Mouse (Mus musculus) liver, embryonic 14.5 days (tissue): ENCODE data around the gene U90926. TPM values are rescaled to one million over a fixed set of nuclear protein-coding genes. Genes with fewer than 3 reads are reported as not detected.

Experiments
- ATAC-seq: fragments of 200-750 bp; cut with Nextera tagmentation; 2 replicates; pipeline ENCODE4 v1.8.0; 2017; ENCODE audit warnings: moderate number of reproducible peaks, mild to moderate bottlenecking, moderate library complexity; ENCODE audit not compliant: insufficient read depth
- DNase-seq, 3 experiments: peaks; one replicate each; pipeline ENCODE4 v3.0.0-alpha.2; 2012 to 2013; ENCODE audit warnings: low read depth in 3 of 3, low spot score in 3 of 3
- H3K27ac ChIP-seq: fragments of 300-500 bp; sonication (generic); 2 replicates; pipeline ENCODE4 v1.5.1; 2014; ENCODE audit warnings: moderate library complexity, mild to moderate bottlenecking, control low read depth, inconsistent platforms
- H3K27me3 ChIP-seq: fragments of 300-500 bp; sonication (generic); 2 replicates; pipeline ENCODE4 v1.6.1; 2014; ENCODE audit warnings: mild to moderate bottlenecking, low read length, moderate library complexity; ENCODE audit not compliant: control insufficient read depth, insufficient read depth
- H3K36me3 ChIP-seq: fragments of 300-500 bp; sonication (generic); replicated peaks from 2 replicates; pipeline ENCODE4 v1.6.1; 2014; ENCODE audit warnings: low read depth; ENCODE audit not compliant: control insufficient read depth, insufficient read depth
- H3K4me1 ChIP-seq, 2 experiments: fragments of 200-500 bp in 1 of 2; fragments of 300-500 bp in 1 of 2; sonication (generic) in 1 of 2; replicated peaks; 2 replicates each; pipeline ENCODE4 v1.6.1; 2012 to 2014; ENCODE audit warnings: antibody characterized with exemption in 1 of 2, inconsistent platforms in 1 of 2, low read length in 1 of 2; ENCODE audit not compliant: control insufficient read depth in 2 of 2, insufficient read depth in 2 of 2
- H3K4me2 ChIP-seq: fragments of 300-500 bp; sonication (generic); 2 replicates; pipeline ENCODE4 v1.6.1; 2014; ENCODE audit warnings: low read depth, mild to moderate bottlenecking, control low read depth, moderate library complexity
- H3K4me3 ChIP-seq, 2 experiments: fragments of 200-500 bp in 1 of 2; fragments of 300-500 bp in 1 of 2; sonication (generic) in 1 of 2; 2 replicates each; pipeline ENCODE4 v1.5.1; 2012 to 2014; ENCODE audit warnings: low read depth in 2 of 2, low read length in 2 of 2, mild to moderate bottlenecking in 2 of 2, control low read depth in 1 of 2, inconsistent platforms in 1 of 2, moderate library complexity in 1 of 2; ENCODE audit not compliant: insufficient read depth in 1 of 2
- H3K9ac ChIP-seq: fragments of 300-500 bp; sonication (generic); replicated peaks from 2 replicates; pipeline ENCODE4 v1.6.1; 2014; ENCODE audit warnings: mild to moderate bottlenecking, control low read depth, moderate library complexity
- H3K9me3 ChIP-seq: fragments of 300-500 bp; sonication (generic); 2 replicates; pipeline ENCODE4 v1.6.1; 2016; ENCODE audit warnings: low read length, mixed read lengths; ENCODE audit not compliant: control insufficient read depth
- CTCF ChIP-seq: IDR thresholded peaks from 2 replicates; pipeline ENCODE4 v1.5.1; 2016; ENCODE audit warnings: antibody characterized with exemption, low read depth, control low read depth
- EP300 ChIP-seq: IDR thresholded peaks from 2 replicates; pipeline ENCODE4 v1.6.1; 2016; ENCODE audit warnings: antibody characterized with exemption, low read depth
- WGBS: fragments of 180-500 bp; shearing (Covaris S2); extraction: QIAGEN DNeasy Blood & Tissue Kit; methylation state at CpG from one replicate; pipeline ENCODE4 v1.1.7; 2014; ENCODE audit not compliant: insufficient replicate concordance; 5-methylcytosine and 5-hydroxymethylcytosine counted together
- polyA plus RNA-seq, 2 experiments: library from polyadenylated mRNA; depleted of rRNA in 1 of 2; stranded (reverse) in 1 of 2; unstranded in 1 of 2; fragments of >200 nt; fragmentation: Nextera tagmentation in 1 of 2; extraction: Ambion mirVana in 1 of 2; gene quantifications; 2 replicates each; pipeline versions ENCODE4 v1.2.1 to v1.2.3; 2012 to 2014

Gene U90926
- polyA plus RNA-seq (2012; rRNA removed), result not detected in 2 replicates
- not detected in 2 replicates for polyA plus RNA-seq (2014; fragmentation: Nextera tagmentation; extraction: Ambion mirVana)

DNA sequence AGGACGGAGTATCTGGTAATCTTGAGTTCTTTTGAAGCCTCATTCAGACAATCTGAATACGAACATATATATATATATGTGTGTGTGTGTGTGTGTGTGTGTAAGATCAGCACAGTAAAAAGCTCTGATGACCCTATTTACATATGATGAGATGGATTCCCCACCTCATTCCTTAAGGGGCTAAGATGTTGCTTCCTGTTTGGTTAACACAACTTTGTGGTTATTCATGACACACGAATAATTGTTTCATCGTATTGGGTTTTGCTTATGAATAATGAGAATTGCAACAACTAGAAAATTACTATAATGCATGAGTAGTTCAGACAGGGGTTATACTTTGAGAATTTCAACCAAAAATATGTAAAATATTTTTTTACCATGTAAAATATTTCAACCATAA, at the start of gene U90926:
U90926 (minus strand) TSS at position 101 of the 400 bp plus-strand sequence.
- TF ChIP-seq CTCF (no peak), EP300 (no peak)
- H3K9me3 ChIP-seq, result no peaks in the 10 kb centered on the region
- 63% methylated on average over 4 of the region's 4 CpGs for WGBS
- H3K4me2 ChIP-seq, result no peak within 1 kb of the TSS
- H3K36me3 ChIP-seq, result no peaks in the 10 kb centered on the region
- no peaks in the 10 kb centered on the region for H3K4me1 ChIP-seq
- H3K27ac ChIP-seq, result no peak within 1 kb of the TSS
- H3K9ac ChIP-seq, result no peak within 1 kb of the TSS
- DNase-seq (no peak), ATAC-seq (no peak)
- H3K27me3 ChIP-seq, result no peaks in the 10 kb centered on the region
- no peak within 1 kb of the TSS for H3K4me3 ChIP-seq

GRCm38 (mm10) chr5:92263761-92264359, 48.7 kb upstream of the U90926 start:
- no peak overlapping the region for H3K27ac ChIP-seq
- no peaks in the 10 kb centered on the region for H3K4me1 ChIP-seq
- ATAC-seq (no peak), DNase-seq (no peak)
- no peaks in the 10 kb centered on the region for H3K9me3 ChIP-seq
- no peak for TF ChIP-seq EP300
- 66% methylated on average over 4 of the region's 4 CpGs for WGBS
- H3K4me3 ChIP-seq, result no peak overlapping the region
- H3K9ac ChIP-seq, result no peak overlapping the region
- peaks cover 4% of the 10 kb centered on the region; the same call in 1 of the 2 replicates for H3K27me3 ChIP-seq
- H3K36me3 ChIP-seq, result no peaks in the 10 kb centered on the region
- no peak overlapping the region for H3K4me2 ChIP-seq

DNA sequence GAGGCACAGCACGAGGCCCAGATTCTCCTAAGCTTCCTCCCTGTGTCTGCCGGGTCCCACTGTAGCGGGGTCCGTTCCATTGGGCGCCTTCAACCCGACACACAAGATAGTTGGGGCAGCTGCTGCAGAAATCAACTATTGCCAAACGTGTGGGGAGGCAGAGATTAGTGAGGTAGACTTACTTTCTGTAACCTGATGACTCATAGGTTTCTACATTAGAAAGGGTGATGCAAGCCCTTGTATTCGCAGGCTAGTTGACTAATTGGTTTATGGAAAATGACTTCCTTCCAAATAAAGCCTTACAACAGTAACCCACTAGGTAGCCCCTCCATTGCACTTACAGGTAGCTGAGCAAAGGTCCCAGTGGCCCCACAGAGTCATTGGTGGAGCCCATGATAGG, 47.4 kb upstream of the U90926 start:
- Histone ChIP-seq H3K9me3 (no peaks in the 10 kb centered on the region), H3K36me3 (no peaks in the 10 kb centered on the region), H3K9ac (no peak overlapping the region), H3K4me1 (no peaks in the 10 kb centered on the region), H3K27ac (no peak overlapping the region), H3K4me3 (no peak overlapping the region), H3K4me2 (no peak overlapping the region), H3K27me3 (peaks cover 4% of the 10 kb centered on the region; the same call in 1 of the 2 replicates)
- ATAC-seq (no peak), DNase-seq (no peak)
- 68% methylated on average over 8 of the region's 8 CpGs for WGBS
- TF ChIP-seq EP300 (no peak), CTCF (no peak)

DNA sequence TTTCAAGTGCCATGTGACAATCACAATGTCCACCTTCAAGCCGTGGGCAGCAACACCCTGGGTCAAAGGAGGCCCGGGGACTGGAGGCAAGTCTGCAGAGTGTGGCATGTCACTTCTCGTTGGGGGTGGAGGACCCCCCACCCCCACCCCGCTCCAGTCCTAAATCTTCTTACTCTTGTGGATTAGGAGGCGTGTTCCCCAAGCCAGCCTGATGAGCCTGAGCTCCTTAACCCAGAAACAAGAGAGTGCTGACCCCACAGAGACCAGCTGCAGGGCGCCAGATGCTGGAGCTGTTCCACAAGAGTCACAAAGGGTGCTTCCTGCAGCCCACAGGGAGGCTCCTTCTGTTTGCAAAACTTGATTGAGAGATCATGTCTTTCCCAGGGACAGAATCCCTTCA, 41.0 kb upstream of the U90926 start, which contains the start of gene Ppef2:
Ppef2 (minus strand) TSS at position 61 of the 400 bp plus-strand sequence.
- Histone ChIP-seq H3K9ac (no peak within 1 kb of the TSS), H3K9me3 (no peaks in the 10 kb centered on the region), H3K4me3 (no peak within 1 kb of the TSS), H3K36me3 (no peaks in the 10 kb centered on the region), H3K27ac (no peak within 1 kb of the TSS), H3K27me3 (peaks cover 6% of the 10 kb centered on the region; the same call in 1 of the 2 replicates), H3K4me2 (no peak within 1 kb of the TSS), H3K4me1 (no peaks in the 10 kb centered on the region)
- DNase-seq (no peak), ATAC-seq (no peak)
- TF ChIP-seq EP300, result no peak
- no peak for TF ChIP-seq CTCF
- 15% methylated on average over 6 of the region's 6 CpGs for WGBS

- Histone ChIP-seq H3K9me3 (no peaks in the 10 kb centered on the region; the same call in 1 of the 2 replicates), H3K27me3 (peaks cover 4% of the 10 kb centered on the region; the same call in 1 of the 2 replicates), H3K4me1 (no peaks in the 10 kb centered on the region), H3K9ac (no peak overlapping the region), H3K27ac (no peak overlapping the region), H3K4me2 (no peak overlapping the region), H3K36me3 (no peaks in the 10 kb centered on the region), H3K4me3 (no peak overlapping the region)
- 31% methylated on average over 6 of the region's 6 CpGs for WGBS
- TF ChIP-seq EP300 (no peak), CTCF (no peak)
- DNase-seq (no peak), ATAC-seq (no peak)
These were observed 39.3 kb upstream of the U90926 start for GRCm38 (mm10) chr5:92254476-92254875.
